Mouse (Mus musculus) cerebellum, adult 9-11 months (tissue): Measurements from ENCODE around the gene Nr4a1.

Experiments
- DNase-seq: peaks from one replicate; pipeline ENCODE4 v3.0.0; 2022

The Nr4a1 gene

DNA sequence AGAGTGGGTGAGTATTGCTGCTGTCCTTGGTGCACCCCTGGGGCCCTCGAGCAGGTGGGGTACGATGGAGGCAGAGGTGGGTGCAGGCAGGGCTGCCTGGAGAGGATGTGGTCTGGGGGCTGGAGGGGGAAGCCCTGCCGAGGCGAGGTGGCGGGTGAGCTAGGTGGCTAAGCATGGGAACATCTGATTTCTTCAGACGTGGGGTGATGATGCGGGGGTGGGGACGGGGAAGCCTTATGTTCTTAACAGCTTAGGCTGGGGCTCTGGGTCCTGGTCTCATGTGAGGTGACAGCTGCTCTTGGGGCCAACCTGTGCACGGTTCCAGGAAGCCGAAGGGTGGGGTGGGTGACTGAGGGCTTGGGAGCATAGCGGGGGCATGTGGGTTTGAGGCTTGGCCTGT lies 4.4 kb downstream of the Nr4a1 start:
- DNase-seq, result no peak

DNA sequence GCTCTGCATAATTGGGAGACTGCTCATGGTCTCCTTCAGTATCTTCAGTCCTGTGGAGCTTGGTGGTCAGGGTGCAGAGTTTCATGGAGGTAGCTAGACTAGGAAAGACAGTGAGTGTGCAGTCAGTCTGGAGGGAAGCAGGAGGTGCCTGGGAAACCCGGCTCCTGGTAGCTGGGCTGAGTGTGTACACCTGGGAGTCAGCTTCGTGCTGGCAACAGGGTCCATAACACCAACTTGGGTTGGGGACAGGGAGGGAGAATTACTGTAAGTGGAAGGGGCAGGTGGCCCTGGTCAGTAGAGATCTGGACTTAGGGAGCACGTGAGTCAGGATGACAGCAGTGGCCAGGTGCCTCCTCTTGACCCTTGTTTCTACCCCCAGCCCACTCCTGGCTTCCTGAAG lies 5.9 kb downstream of the Nr4a1 start:
- no peak for DNase-seq

DNA sequence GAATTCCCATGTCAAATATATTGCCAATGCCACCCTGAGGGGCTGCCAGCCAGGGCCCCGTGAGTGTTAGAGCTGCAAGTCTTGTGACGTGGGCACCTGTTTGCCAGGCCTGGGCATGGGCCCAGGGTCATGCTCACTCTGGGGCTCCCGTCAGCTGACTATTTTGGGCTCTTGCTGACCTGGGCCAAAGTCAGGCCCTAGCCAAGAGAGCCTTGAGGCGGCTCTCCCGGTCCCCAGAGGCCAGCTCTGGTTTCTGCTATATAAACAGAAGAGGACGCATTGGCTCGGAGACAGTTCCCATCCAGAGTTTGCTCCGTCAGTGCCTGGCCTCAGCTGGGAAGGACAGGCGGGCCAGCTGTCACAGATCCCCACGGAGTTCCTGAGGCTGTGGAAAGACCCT lies 6.3 kb downstream of the Nr4a1 start:
- DNase-seq, result no peak

DNA sequence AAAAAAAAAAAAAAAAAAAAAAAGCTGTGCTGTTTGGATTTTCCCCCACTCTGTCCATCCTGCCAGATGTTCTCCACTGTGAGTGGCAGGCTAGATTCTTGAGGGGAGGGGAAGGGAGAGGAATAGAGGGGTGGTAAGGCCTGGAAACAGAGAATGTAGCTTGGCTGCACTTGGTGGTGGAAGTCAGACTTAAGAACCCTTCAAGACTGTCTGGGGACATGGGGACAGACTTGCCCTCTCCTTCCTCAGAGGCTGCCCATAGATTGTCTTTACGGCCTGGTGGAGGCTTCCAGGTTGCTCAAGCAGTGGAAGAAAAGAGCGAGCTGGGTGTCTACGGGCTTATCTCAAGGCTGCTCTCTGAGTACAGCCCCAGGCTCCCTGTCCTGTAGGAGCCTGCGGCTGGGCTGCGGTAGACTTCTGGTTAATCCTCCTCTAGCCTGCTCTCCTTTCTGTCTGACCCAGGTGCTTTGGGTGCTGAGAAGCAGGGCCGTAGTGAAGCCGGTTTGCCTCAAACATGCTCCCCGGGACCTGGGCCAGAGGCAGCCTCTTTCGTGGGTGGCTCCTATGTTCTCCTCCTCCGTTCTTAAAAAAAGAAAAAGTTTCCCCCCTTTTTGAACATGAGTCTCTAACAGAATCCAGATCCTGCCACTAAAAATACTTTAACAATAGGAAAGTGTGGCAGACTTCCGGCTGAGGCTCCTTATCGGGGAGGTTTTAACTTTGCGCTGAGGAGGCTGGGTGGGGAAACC lies 7.0 kb downstream of the Nr4a1 start:
- no peak for DNase-seq

DNA sequence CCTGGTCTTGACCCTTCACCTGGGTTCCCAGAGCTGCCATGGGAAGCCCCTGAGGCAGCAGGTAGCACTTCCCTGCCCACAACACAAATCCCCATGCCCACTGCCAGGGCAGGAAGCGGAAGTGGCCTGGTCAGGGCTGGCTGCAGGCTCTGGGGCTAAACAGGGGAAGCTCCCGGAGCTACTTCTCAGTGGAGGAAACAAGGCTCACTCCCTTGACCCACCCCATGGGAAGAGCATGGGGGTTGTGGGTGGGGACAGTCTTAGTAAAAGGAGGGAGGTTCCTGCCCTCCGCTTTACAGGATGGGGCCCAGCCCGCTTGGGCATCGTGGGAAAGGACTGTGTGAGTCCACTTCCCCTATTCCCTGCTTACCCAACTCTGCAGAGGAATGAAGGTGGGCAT lies 8.4 kb downstream of the Nr4a1 start:
- DNase-seq, result no peak

DNA sequence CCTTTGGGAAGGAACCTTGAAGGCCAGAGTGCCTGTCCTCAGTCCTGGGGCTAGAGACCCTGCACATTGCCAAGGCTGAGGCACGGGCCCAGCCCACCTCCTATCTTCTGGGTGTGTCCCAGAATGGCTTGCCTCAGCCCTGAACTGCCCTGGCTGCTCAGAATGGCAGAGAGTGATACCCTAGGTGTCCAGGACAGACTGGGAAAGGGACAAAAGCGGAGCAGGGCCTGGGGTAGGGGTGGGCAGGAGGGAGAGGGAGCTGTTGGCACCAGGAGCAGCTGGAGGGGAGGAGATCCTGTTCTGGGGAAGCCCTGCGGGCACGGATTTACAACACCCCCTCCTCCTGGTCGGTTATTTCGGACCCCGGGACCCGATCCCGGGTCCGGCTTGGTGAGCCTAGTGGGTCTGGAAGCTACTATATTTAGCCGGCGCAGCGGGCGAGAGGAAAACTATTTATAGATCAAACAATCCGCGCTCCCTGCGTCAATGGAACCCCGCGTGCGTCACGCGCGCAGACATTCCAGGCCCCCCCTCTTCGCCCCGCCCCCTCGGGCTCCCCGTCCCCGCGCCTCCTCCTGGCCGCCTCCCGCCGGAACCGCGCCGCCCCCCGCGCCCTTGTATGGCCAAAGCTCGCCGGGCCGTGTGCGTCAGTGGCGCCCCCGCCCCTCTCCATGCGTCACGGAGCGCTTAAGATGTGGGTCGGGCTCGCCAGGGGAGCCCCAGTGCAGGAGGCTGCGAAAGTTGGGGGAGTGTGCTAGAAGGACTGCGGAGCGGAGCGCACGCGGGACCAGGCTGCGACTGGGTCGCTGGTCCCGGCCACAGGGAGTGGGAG lies 12.3 kb downstream of the Nr4a1 start:
- peak; percentile 85 for DNase-seq

DNA sequence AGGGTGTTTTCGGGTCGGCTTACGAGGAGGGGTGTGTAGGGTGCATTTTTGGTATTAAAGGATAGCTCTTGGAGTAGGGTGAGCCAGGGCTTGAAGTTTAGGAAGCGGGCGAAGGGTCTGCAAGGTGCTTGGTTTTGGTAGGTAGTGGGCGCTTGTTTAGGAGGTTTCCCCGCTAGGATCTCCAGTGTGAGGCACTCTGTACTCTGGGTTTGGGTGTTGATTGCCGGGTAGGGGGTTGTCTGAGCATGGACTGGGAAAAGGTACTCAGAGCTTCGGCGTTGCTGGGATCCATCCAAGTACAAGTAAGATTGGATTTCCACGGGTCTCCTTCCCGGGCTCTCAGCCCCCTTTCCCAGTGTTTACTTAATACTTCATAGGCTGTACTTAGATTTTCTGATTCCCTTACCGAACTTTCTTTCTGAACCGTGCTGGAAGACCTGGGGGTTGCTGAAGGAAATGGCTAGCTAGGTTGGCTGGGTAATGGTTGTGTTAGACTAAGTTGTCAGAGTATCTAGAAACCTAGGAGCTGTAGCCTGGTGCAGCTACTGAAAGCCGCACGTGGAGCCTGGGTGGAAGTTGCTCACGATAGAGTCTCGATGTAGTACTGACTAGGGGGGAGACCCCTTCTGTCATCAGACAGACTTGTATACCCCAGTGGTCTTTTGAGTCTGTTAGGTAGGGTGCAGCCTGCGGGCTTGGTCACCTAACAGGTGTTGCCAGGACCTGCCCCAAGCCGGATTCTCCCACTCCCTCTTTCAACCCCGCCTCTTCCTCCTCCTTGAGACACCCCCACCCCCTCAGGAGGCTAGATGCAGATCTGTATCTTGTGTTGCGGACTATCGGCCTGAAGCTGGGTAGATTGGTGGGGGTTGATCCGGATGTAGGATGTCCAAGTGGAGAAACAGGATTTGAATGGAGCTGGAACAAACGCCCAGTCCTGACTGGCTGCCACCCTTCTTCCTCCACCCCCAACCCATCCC lies 13.3 kb downstream of the Nr4a1 start:
- DNase-seq, result no peak

DNA sequence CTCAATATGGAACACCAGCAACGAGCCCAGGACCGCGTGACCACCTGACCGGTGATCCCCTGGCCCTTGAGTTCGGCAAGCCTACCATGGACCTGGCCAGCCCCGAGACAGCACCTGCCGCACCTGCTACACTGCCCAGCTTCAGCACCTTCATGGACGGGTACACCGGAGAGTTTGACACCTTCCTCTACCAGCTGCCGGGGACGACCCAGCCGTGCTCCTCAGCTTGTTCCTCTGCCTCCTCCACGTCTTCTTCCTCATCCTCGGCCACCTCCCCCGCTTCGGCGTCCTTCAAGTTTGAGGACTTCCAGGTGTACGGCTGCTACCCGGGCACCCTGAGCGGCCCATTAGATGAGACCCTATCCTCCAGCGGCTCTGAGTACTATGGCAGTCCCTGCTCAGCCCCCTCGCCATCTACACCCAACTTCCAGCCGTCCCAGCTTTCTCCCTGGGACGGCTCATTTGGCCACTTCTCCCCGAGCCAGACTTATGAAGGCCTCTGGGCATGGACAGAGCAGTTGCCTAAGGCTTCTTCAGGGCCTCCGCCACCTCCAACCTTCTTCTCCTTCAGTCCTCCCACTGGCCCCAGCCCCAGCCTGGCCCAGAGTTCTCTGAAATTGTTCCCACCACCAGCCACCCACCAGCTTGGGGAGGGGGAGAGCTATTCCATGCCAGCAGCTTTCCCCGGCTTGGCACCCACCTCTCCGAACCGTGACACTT lies 16.2 kb downstream of the Nr4a1 start:
- DNase-seq, result no peak

DNA sequence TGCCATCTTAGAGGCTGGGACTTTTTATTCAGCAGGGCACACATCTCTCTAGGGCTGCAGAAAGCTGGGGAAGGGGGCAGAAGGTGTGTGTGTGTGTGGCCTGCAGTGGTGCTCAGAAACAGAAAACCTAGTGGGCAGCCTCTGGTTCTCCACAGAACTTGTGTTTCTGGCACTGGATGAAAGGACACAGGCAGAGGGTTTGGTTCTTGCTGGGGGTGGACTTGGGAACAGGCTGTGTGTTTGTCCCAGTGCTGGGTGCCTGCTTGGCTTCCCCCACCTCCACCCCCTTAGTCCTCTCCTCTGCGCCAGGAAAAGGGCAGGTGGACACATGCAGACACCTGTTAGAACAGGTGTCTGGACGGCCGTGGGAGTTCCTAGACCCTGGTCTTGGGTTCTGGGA lies 17.0 kb downstream of the Nr4a1 start:
- DNase-seq, result no peak

DNA sequence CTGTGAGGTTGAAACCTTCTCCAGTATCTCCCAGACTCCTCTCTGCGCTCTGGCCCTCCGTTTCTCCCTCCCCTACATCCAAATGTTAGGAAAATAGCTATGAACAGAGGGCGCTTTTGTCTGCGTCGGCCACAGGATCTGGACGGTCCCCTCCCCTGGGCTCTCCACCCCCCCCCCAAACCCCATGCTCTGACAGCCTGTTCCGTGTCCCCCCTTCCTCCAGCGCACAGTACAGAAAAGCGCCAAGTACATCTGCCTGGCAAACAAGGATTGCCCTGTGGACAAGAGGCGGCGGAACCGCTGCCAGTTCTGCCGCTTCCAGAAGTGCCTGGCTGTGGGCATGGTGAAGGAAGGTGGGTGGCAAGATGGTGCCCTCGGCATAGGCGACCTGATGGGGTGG lies 17.4 kb downstream of the Nr4a1 start:
- no peak for DNase-seq

DNA sequence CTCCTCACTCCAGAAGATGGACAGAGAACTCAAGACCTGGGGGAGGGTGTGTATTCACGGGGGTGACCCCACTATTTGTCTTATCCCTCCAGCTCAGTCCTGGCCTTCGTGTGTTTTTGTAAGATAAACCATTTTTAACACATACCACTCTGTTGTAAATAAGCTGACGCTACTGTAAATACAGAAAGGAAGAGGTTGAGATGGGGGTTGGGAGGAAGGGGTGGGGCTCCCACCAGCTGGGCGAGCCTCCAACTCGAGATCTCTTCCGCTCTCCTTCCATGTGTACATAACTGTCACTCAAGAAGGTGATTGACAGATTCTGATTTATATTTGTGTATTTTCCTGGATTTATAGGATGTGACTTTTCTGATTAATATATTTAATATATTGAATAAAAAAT lies 20.3 kb downstream of the Nr4a1 start:
- no peak for DNase-seq

DNA sequence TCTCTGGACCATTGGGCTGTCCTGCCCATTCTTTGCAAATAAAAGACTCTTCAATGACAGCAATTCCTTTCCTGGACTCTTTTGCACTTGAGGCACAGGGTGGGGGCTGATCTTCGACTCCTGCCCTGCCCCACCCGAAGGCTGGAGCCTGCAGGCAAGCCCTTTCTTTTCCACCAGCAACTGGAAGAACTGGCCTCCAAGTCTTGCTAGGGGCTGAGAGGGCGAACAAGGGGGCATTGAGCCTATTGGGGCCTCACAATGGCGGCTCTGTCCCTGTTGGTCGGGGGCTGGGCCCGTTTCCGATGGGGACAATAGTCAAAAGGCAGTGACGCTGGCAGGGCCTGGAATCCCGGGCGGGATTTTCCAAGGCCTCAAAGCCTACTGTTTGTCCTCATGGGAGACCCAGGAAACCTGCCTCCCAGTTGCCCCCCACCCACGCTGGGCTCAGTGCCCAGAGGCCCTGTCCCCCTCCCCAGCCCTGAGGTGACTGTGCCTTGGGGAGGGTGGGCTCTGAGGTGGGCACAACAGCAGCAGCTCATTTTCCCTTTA lies 23.4 kb downstream of the Nr4a1 start:
- DNase-seq, result peak; percentile 53

DNA sequence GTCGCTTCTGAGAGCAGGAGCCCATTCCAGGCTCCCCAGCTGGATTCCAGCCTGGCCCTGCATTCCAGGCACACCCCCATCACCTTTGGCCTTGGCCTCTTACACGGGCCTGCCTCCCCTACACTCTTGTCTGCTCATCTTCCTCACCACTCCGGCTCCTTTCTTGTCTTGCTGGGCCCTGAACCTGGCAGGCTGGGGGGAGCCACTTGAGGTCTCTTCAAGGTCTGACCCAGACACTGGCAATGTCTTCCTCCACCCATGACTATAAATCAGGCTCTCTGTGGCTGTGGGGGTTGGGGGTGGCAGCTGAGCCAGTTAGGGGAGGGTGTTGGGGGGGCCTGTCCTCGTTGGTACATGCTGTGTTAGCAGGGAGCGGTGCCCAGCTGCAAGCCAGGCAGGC lies 24.5 kb downstream of the Nr4a1 start:
- DNase-seq, result no peak

DNA sequence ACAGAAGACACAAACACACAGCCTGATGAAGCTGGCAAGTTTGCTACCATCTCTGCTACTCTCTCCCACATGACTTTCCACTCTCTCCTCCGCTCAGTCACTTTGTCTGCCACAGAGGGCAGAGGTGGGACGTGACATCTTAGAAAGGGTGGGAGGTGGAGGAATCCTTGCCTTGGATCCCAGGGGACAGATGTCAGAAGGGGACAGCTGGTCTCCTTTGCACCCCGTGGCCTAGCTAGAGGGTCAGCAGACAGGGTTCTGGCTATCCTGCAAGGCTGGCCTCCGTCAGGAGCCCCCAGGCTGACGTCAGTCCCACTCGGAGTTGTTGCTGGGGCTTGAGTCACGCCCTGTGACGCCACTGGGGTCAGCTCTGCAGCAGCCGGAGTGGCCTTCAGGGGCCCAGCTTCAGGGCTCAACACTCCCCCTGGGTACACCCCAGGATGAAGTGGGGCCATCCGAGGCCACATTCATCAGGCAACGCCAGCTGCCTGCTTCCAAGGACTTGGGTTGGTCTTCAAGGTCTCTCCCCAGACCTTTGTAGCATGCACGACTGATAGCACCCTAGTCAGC lies 25.4 kb downstream of the Nr4a1 start:
- no peak for DNase-seq

DNA sequence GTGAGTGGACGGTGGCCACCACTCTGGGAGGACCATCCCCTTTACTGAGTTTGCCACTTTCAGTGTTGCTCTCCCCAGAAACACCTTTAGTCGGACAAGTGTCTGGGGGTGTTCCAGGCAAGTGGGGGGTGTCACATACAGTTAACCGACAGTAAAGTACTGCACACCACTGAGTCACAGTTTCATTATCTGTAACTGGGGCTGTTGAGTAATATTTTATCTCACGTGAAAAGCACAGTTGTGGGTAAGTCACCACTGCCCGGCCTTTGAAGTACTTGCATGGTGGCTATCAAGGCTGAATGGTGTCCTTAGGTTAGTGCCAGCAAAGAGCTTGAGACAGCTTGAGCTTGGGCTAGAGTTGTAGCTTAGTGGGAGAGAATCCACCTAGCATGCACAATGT lies 28.4 kb downstream of the Nr4a1 start:
- DNase-seq, result no peak

DNA sequence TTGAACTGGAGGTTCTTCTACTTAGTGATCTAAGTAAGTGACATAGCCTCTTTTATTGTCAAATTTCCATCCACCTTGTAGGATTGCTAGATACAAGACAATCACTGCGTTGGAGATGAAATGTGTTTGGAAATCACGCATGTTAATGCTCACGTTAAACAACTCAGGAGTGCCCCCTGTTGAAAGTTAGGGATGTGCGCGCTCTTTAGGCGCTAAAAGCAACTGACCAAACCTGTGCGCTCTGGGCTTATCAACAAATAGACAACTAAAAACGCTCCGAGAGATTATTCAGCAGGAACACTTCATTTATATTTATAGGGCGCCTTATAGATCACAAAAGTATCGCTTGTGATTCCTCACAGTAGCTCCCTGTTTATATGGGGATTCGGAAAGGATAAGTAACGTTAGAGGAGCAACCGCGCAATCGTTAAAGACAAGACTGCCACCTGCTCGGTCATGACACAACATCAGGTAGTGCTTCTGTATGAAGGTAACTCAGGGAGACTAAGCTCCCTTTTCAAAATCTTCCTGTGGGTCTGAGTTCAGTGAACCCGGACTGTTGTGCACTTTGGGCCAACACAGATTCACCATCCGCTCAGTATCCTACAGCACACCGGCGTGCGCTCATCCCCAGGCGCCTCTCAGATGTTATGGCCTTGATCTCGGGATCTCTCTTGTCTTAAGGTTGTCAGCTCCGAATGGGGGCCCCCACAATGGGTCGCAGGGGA lies 29.3 kb downstream of the Nr4a1 start:
- DNase-seq, result peak; percentile 75

DNA sequence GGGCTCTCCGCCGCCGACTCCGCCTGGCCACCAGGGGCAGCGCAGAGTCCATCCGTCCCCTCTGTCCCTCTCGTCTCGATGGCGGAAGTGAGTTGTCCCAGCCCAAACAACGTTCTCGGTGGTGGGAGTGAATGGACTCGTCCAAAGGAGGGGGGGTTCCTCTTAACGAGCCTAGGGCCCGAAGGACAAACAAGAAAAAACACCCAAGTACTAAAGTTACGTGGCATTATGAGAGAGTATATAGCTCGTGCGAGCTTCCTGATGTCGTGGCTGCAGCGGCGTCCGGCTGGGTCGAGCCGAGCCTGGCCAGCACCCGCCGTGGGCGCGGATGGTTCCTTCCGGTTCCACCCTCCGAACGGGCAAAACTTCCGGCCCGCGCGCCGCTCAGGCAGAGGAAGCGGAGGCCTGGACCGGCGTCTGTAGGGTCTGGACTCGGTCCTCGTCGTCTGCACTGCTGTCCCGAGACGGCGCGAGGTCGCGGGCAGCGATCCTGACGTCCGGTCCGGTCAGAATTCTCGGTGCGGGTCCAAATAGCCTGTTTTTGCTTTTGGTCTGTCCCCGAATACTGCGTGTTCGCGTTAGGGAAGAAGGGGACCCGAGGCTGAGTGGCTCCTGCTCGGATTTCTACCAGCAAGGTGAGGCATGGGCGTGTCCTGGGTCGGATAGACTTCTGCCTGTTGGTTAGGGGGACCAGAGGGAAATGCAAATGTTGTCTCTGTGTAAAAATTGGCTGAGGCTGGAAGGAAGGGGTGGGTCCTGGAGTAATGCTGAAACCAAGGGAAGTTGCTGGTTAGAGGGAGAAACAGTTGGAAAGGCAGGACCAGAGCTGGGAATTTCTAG lies 30.1 kb downstream of the Nr4a1 start, which contains the start of gene Atg101:
Gene Atg101, plus strand, starts transcription at position 362 of the 840 bp plus-strand sequence.
- DNase-seq, result peak; percentile 93

DNA sequence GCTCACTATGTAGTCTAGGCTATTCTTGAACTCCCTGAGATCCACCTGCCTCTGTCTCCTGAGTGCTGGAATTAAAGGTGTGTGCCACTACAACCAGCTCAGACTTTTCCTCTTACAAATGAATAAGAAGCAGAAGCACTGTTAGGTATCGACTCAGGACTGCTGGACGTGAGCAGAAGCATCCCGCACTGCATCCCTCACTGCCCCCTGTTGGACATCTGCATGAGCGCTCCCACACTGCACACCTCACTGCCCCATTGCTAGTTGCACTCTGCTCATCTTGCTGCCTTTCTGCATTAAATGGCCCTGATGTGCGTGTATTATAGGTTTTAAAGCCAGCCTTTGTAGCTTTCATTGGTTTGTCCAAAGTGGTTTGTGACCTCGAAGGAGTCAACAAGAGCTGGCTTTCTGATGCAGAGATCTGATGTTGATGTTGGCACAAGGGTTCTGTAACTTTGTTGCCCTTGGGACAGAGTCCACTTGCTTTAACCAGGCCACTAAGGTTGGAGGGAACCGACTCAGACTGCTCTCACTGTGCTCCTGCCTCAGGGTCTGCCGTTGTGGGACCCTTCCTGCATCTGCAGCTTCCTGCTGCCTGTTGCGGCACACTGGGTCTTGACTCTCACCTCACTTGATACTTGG lies 32.2 kb downstream of the Nr4a1 start:
- no peak for DNase-seq

DNA sequence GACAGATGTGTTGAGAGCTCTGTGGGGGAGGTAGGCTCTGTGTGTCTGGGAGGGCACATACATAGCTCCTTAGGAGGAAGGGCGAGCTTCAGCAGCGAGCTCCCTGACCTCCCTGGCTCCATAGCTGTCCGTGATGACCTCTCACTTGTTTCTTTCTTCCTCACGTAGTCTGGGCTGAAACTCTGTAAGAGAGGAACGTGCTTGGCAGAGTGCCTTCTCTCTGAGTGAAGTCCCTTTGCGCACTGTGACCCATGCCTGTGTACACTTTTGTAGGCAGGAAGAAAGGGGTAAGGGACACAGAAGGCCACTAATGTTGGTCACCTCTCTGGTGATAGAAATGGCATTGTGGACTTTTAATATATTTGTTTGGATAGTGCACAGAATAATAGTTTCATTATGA lies 33.3 kb downstream of the Nr4a1 start:
- DNase-seq, result no peak

DNA sequence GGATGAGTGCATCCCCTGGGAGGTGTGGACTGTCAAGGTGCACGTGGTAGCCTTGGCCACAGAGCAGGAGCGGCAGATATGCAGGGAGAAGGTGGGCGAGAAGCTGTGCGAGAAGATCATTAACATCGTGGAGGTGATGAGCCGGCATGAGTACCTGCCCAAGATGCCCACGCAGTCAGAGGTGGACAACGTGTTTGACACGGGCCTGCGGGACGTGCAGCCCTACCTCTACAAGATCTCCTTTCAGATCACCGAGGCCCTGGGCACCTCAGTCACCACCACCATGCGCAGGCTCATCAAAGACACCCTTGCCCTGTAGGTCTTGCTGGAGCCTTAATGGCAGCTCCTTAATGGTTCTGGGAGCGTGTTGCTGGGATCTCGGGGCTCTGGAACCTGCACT lies 36.3 kb downstream of the Nr4a1 start:
- DNase-seq, result no peak
